Mouse (Mus musculus) kidney, postnatal 0 days (tissue): ENCODE results near the gene C130026I21Rik. TPM values are rescaled to one million over a fixed set of nuclear protein-coding genes. Genes with fewer than 3 reads are reported as not detected.
A peak's percentile ranks its signal among the peaks of the same experiment; 100 is the strongest.
"Not testable (repeated sequence)": the region's sequence is repeated elsewhere in the genome, so short reads cannot be mapped to it uniquely, and the experiment has no call there.

Experiments
- ATAC-seq: fragments of 200-750 bp; cut with Nextera tagmentation; replicated peaks from 2 replicates; pipeline ENCODE4 v1.8.0; 2017; ENCODE audit warnings: low read depth, moderate number of reproducible peaks, moderate TSS enrichment, moderate library complexity; ENCODE audit not compliant: low FRiP score
- DNase-seq: peaks from one replicate; pipeline ENCODE4 v3.0.0-alpha.2; 2016; ENCODE audit warnings: low spot score
- H3K27ac ChIP-seq: fragments of 300-500 bp; sonication (generic); 2 replicates; pipeline ENCODE4 v1.5.1; 2014; ENCODE audit warnings: mild to moderate bottlenecking
- H3K27me3 ChIP-seq: fragments of 300-500 bp; sonication (generic); 2 replicates; pipeline ENCODE4 v1.6.1; 2014; ENCODE audit warnings: low read length, mixed read lengths; ENCODE audit not compliant: insufficient read depth
- H3K36me3 ChIP-seq: fragments of 300-500 bp; sonication (generic); 2 replicates; pipeline ENCODE4 v1.6.1; 2014; ENCODE audit warnings: low read length, mixed read lengths; ENCODE audit not compliant: insufficient read depth
- H3K4me1 ChIP-seq: fragments of 300-500 bp; sonication (generic); replicated peaks from 2 replicates; pipeline ENCODE4 v1.6.1; 2014; ENCODE audit warnings: antibody characterized with exemption, low read length, mixed read lengths; ENCODE audit not compliant: insufficient read depth
- H3K4me2 ChIP-seq: fragments of 300-500 bp; sonication (generic); 2 replicates; pipeline ENCODE4 v1.6.1; 2014; ENCODE audit warnings: mild to moderate bottlenecking, low read length, moderate library complexity, mixed read lengths
- H3K4me3 ChIP-seq: fragments of 300-500 bp; sonication (generic); replicated peaks from 2 replicates; pipeline ENCODE4 v1.5.1; 2014; ENCODE audit warnings: low read depth, low read length
- H3K9ac ChIP-seq: fragments of 300-500 bp; sonication (generic); 2 replicates; pipeline ENCODE4 v1.6.1; 2014; ENCODE audit warnings: low read depth, low read length
- H3K9me3 ChIP-seq: fragments of 300-500 bp; sonication (generic); replicated peaks from 2 replicates; pipeline ENCODE4 v1.6.1; 2016; ENCODE audit warnings: low read length, inconsistent platforms, mixed read lengths
- CTCF ChIP-seq: IDR thresholded peaks from 2 replicates; pipeline ENCODE4 v1.5.1; 2016; ENCODE audit warnings: antibody characterized with exemption, low read depth, mild to moderate bottlenecking, moderate library complexity
- WGBS: fragments of 180-500 bp; shearing (Covaris S2); extraction: QIAGEN DNeasy Blood & Tissue Kit; methylation state at CpG from one replicate; pipeline ENCODE4 v1.1.7; 2014; 5-methylcytosine and 5-hydroxymethylcytosine counted together
- polyA plus RNA-seq: library from polyadenylated mRNA; unstranded; fragments of >200 nt; fragmentation: Nextera tagmentation; extraction: Ambion mirVana; gene quantifications from 2 replicates; pipeline ENCODE4 v1.2.1, GENCODE M21; 2015

The C130026I21Rik gene
- 0.14 and 0.23 TPM in 2 replicates for polyA plus RNA-seq

DNA sequence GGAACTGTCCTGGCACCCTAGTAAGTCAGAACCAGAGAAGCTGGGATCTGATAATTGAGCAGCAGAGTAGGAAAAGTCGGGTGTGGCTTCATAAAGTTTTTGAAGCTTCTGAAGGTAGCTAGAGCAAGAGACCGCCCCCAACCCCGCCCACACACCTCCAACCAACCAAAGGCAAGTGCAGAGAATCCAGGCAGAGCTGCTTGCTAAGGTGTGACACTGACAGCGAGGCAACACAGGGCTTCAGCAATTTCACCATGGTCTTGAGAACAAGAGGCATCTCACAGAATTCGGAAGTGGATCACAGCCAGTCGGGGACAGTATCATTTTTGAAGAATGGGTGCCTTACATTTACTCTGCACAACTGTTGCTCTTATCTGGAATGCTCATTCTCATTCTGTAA, at the start of gene C130026I21Rik:
Gene C130026I21Rik, minus strand, starts transcription at position 101 of the 400 bp plus-strand sequence.
- not testable (repeated sequence) for H3K27me3 ChIP-seq, H3K9ac ChIP-seq, H3K9me3 ChIP-seq, H3K4me1 ChIP-seq, ATAC-seq, H3K36me3 ChIP-seq, H3K4me3 ChIP-seq, H3K4me2 ChIP-seq, H3K27ac ChIP-seq, DNase-seq
- no CpG with 5 or more reads among the region's 6 CpGs for WGBS

DNA sequence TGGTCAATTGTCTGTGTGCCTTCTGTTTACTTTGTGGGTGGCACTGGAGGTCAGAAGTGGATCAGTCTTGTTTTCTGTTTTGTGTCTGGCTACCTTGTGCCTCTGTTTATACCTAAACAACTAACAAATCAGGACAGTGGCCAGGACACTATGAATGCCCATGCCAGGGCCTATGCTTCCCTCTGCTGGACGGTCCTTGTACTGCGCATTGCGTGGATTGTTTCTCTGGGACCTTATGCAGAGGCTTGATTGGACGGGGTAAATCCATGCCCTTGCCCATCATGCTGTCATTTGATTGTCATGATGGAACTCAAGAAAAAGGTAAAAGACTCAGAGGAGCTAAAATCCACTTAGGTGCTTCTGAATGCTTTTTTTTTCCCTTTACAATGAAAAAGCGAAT, 16.7 kb upstream of the C130026I21Rik start:
- H3K4me2 ChIP-seq, H3K4me3 ChIP-seq, ATAC-seq, H3K27me3 ChIP-seq, DNase-seq, H3K36me3 ChIP-seq, H3K27ac ChIP-seq, H3K9me3 ChIP-seq, H3K4me1 ChIP-seq, H3K9ac ChIP-seq: not testable (repeated sequence)
- 43% methylated on average over 4 of the region's 5 CpGs for WGBS
- 0 out of 2 replicates have a peak, but pooled peaks have one; percentile 22 for TF ChIP-seq CTCF

DNA sequence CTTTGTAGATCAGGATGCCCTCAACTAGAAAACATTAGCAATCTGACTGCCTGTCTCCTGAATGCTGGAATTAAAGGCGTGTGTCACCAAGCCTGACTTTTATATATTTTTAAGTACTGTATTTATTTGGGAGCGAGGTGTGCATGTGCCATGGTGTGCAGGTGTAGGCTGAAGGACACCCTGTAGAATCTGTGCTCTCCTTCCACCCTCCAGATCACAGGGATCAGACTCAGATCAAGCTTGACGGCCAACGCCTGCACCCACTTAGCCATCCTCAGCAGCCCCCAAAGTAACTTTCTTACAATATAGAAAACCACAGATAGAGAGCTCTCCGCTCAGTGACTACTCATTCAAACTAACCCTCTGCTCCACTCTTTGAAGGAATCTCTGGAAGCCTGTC, 6.1 kb upstream of the C130026I21Rik start:
- H3K4me1 ChIP-seq, H3K9me3 ChIP-seq, DNase-seq, H3K9ac ChIP-seq, H3K27ac ChIP-seq, H3K27me3 ChIP-seq, H3K36me3 ChIP-seq, H3K4me2 ChIP-seq, H3K4me3 ChIP-seq, ATAC-seq: not testable (repeated sequence)
- WGBS = 72% methylated on average over 4 of the region's 5 CpGs

DNA sequence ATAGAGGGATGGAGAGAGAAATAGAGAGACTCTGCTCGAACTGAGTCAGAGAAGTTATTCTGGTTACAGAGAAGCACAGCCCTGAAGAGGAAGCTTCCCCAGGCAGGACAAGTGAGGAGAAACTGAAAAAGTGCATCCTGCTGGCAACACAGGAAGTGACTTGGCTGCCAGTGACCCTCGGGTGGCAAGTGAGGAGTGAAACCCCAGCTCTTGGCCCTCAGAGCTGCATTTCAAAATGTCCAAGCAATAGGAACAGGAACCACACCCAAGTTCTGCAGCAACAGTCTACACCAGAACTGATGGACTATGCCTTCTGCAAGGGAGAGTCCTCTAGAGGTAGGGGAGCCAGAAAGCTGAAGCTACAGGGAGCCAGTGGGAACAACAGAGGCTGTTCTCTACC, 11.7 kb downstream of the C130026I21Rik start:
- 43% methylated on average over 1 of the region's 2 CpGs for WGBS
- not testable (repeated sequence) for H3K4me3 ChIP-seq, H3K27ac ChIP-seq, H3K4me1 ChIP-seq, H3K9ac ChIP-seq, H3K9me3 ChIP-seq, H3K36me3 ChIP-seq, H3K4me2 ChIP-seq, DNase-seq, ATAC-seq, H3K27me3 ChIP-seq

DNA sequence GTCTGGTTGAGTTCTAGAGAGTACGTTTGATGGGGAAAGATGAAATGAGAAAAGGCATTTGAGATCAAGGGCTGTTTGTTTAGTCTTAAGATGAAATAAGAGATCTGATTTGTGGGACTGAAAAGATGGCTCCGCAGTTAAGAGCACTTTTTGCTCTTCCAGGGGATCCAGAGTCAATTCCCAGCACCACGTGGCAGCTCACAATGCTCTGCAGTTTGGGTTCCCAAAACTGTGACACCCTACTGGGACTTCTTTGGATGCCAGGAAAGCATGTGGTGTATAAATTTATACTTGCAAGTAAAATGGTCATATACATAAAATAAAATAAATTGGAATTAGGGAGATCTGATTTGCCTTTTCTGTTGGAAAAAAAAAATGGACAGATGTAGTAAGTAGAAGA, 15.1 kb downstream of the C130026I21Rik start:
- not testable (repeated sequence) for H3K27me3 ChIP-seq, H3K9ac ChIP-seq, H3K9me3 ChIP-seq, H3K4me1 ChIP-seq, H3K36me3 ChIP-seq, H3K4me3 ChIP-seq, H3K4me2 ChIP-seq, ATAC-seq, H3K27ac ChIP-seq, DNase-seq
- 58% methylated on average over 2 of the region's 3 CpGs for WGBS

DNA sequence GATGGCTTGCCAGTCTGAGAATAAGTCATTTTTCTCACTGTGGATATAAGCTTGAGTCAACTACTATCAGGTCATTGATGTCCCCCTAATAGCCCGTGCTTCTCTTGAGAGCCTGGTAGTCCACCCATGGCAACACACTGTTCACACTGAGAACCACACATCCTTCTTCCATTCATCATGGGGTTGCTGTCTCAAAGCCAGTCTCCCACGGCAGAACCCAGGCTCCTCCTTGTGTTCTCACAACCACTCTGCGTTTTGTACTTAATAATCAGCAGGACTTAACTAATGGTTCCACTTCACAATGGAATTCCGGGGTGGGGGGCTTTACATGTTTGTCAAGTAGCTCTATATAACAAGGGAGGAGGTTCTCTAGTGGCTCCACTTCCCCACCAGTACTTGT, 19.2 kb downstream of the C130026I21Rik start:
- H3K4me3 ChIP-seq, H3K4me2 ChIP-seq, H3K4me1 ChIP-seq, DNase-seq, H3K9ac ChIP-seq, H3K27me3 ChIP-seq, H3K9me3 ChIP-seq, ATAC-seq, H3K27ac ChIP-seq, H3K36me3 ChIP-seq: not testable (repeated sequence)
- WGBS = 91% methylated on average over 4 of the region's 4 CpGs

DNA sequence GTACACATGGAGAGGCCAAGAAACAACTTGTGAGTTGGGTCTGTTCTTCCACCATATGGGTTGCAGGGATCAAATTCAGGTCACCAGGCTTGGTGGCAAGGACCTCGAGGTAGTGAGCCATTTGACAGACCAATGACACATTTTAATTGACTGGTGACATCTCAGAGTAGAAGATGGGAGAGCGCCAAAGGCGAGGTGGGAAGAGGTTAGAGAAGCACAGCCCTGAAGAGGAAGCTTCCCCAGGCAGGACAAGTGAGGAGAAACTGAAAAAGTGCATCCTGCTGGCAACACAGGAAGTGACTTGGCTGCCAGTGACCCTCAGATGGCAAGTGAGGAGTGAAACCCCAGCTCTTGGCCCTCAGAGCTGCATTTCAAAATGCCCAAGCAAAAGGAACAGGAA, 21.4 kb downstream of the C130026I21Rik start:
- H3K9me3 ChIP-seq, H3K4me1 ChIP-seq, H3K36me3 ChIP-seq, ATAC-seq, H3K27ac ChIP-seq, H3K4me2 ChIP-seq, DNase-seq, H3K27me3 ChIP-seq, H3K4me3 ChIP-seq, H3K9ac ChIP-seq: not testable (repeated sequence)
- whole genome bisulfite sequencing = 63% methylated on average over 3 of the region's 3 CpGs

DNA sequence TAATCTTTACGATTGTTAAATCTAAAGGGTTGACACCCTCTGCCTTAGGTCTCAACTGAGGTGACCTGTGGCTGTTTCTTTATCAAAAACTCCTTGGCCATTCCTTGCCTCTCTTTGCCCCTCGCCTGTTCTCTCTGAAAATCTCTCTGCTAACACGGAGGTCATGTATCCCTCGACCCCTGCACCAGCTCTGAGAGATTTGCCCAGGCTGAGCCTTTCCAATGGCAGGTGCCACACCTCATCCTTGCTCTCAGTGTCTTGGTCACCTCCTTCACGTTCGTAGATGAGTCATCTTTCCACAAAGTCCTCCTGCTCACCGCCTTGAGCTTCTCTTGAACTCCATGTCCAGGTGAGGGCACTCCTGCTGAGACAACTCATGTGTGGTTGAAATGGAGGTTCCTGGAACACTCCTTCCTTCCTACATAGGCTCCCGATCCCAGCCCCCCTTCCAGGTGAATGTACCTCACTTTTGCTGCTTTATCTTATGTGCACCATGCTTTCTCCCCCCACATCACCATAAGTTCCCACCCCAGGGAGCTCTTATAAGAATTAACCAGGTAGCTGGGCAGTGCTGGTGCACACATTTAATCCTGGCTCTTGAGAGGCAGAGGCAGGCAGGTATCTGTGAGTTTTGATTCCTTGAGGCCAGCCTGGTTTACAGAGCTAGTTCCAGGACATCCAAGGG, 23.4 kb downstream of the C130026I21Rik start:
- not testable (repeated sequence) for H3K36me3 ChIP-seq, DNase-seq, H3K4me3 ChIP-seq, H3K4me1 ChIP-seq, H3K27me3 ChIP-seq, H3K9ac ChIP-seq, ATAC-seq, H3K27ac ChIP-seq, H3K4me2 ChIP-seq
- H3K9me3 ChIP-seq = peaks cover 11% of the 10 kb centered on the region
- 73% methylated on average over 8 of the region's 8 CpGs for WGBS

DNA sequence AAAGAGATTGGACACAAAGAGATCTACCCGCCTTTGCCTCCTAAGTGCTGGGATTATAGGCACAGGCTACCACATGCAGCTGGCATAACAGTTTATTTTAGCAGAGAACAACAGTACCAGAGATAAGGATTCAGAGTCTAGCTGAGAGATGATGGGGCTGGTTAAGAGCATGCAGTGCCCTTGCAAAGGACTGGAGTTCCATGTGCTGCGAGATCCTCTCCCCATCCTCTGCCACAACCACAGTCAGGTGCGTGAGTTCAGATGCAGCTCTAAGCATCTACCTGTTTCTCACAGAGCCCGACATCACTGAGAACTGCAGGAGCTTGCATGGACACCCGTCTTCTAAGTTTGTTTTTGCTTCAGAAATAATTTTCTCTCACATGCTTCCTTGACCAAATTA, 24.1 kb downstream of the C130026I21Rik start:
- not testable (repeated sequence) for ATAC-seq, H3K4me1 ChIP-seq, DNase-seq

More for the DNA sequence above, 24.1 kb downstream of the C130026I21Rik start:
- H3K36me3 ChIP-seq, H3K27me3 ChIP-seq, H3K4me3 ChIP-seq, H3K9ac ChIP-seq, H3K27ac ChIP-seq, H3K4me2 ChIP-seq: not testable (repeated sequence)
- H3K9me3 ChIP-seq = peaks cover 11% of the 10 kb centered on the region
- 78% methylated on average over 4 of the region's 5 CpGs for WGBS
